Mouse (Mus musculus) testis, adult 2 months (tissue): ENCODE measurements around the gene Tmem91.

Source experiments
- CTCF ChIP-seq: fragments of 200-500 bp; IDR thresholded peaks from 2 replicates; pipeline ENCODE4 v1.5.1; 2012; ENCODE audit warnings: low read depth, mild to moderate bottlenecking, inconsistent platforms, low read length, moderate library complexity; ENCODE audit not compliant: control insufficient read depth, insufficient read depth, insufficient replicate concordance
- POLR2A ChIP-seq: fragments of 200-500 bp; IDR thresholded peaks from 2 replicates; pipeline ENCODE4 v1.6.1; 2012; ENCODE audit warnings: low read depth, mild to moderate bottlenecking, inconsistent platforms, low read length, moderate library complexity; ENCODE audit not compliant: control insufficient read depth

DNA sequence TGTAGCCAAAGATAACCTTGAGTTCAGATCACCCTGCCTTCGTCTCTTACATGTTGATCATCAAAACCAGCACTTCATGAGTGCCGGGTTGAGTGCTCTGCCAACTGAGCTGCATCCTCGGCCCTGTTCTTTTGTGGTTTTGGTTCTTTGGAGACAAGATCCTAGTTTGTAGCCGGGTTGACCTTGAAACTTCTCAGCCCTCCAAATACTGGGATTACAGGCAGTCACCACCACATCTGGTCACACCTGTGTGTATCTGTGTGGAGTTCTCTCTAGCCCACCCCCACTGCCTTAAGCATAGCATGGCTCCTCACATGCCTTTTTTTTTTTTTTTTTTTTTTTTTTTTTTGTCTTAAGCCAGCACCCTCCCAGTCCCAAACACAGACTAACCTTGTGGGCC lies 4.9 kb downstream of the Tmem91 start:
- TF ChIP-seq POLR2A (no peak), CTCF (no peak)
